Mouse (Mus musculus) embryo, embryonic 11.5 days (tissue): ENCODE data around the gene Pgls.

Experiments
- DNase-seq: peaks from one replicate; pipeline ENCODE4 v3.0.0-alpha.2; 2012; ENCODE audit warnings: low read depth, low spot score

The Pgls gene

GRCm38 (mm10) chr8:71591471-71592373 is at the start of gene Pgls:
Pgls (plus strand) TSS chr8:71592176.
- DNase-seq, result peak; percentile 89

GRCm38 (mm10) chr8:71542632-71543343 is 49.2 kb upstream of the Pgls start, which contains the start of gene Mvb12a:
Mvb12a (plus strand) TSS chr8:71542922.
- peak; percentile 96 for DNase-seq

GRCm38 (mm10) chr8:71543755-71544154 is 48.2 kb upstream of the Pgls start:
- no peak for DNase-seq

- no peak for DNase-seq
Observed at GRCm38 (mm10) chr8:71545053-71545452, 46.9 kb upstream of the Pgls start.

GRCm38 (mm10) chr8:71547590-71547989 is 44.4 kb upstream of the Pgls start:
- no peak for DNase-seq

GRCm38 (mm10) chr8:71550754-71551153 is 41.2 kb upstream of the Pgls start:
- no peak for DNase-seq

- DNase-seq, result no peak
Observed at GRCm38 (mm10) chr8:71552770-71553169, 39.2 kb upstream of the Pgls start.

- no peak for DNase-seq
Observed at GRCm38 (mm10) chr8:71554001-71554400, 38.0 kb upstream of the Pgls start.

- no peak for DNase-seq
Observed at GRCm38 (mm10) chr8:71554644-71555043, 37.3 kb upstream of the Pgls start.

GRCm38 (mm10) chr8:71558071-71558957 is 33.7 kb upstream of the Pgls start, which contains the start of gene Tmem221:
Tmem221 (minus strand) TSS chr8:71558871.
- DNase-seq, result no peak

GRCm38 (mm10) chr8:71558958-71559690 is 32.9 kb upstream of the Pgls start:
- peak; percentile 40 for DNase-seq

- DNase-seq, result no peak
Observed at GRCm38 (mm10) chr8:71560071-71560470, 31.9 kb upstream of the Pgls start.

GRCm38 (mm10) chr8:71560765-71561164 is 31.2 kb upstream of the Pgls start:
- no peak for DNase-seq

GRCm38 (mm10) chr8:71561401-71561800 is 30.6 kb upstream of the Pgls start:
- peak; percentile 56 for DNase-seq

GRCm38 (mm10) chr8:71562751-71563150 is 29.2 kb upstream of the Pgls start:
- no peak for DNase-seq

- DNase-seq, result no peak
Observed at GRCm38 (mm10) chr8:71563992-71564391, 28.0 kb upstream of the Pgls start.

- DNase-seq, result no peak
Observed at GRCm38 (mm10) chr8:71566501-71566900, 25.5 kb upstream of the Pgls start, which contains the start of gene Nxnl1. Nxnl1 (minus strand) TSS chr8:71566601.

- DNase-seq, result no peak
Observed at GRCm38 (mm10) chr8:71567587-71567986, 24.4 kb upstream of the Pgls start.

GRCm38 (mm10) chr8:71568387-71568937 is 23.5 kb upstream of the Pgls start, which contains the start of gene Slc27a1:
Slc27a1 (plus strand) TSS chr8:71568882.
- DNase-seq, result no peak

GRCm38 (mm10) chr8:71568941-71569340 is 23.0 kb upstream of the Pgls start:
- DNase-seq, result no peak
